Mouse (Mus musculus) bone marrow macrophage, adult 2 months (primary cell): ENCODE measurements around the gene Prkn.

Experiments
- CTCF ChIP-seq: IDR thresholded peaks from 2 replicates; pipeline ENCODE4 v1.5.1; 2012; ENCODE audit warnings: low read depth, mild to moderate bottlenecking, low read length, moderate library complexity
- POLR2A ChIP-seq: IDR thresholded peaks from 2 replicates; pipeline ENCODE4 v1.6.1; 2012; ENCODE audit warnings: mild to moderate bottlenecking, low read depth, low read length, borderline replicate concordance

DNA sequence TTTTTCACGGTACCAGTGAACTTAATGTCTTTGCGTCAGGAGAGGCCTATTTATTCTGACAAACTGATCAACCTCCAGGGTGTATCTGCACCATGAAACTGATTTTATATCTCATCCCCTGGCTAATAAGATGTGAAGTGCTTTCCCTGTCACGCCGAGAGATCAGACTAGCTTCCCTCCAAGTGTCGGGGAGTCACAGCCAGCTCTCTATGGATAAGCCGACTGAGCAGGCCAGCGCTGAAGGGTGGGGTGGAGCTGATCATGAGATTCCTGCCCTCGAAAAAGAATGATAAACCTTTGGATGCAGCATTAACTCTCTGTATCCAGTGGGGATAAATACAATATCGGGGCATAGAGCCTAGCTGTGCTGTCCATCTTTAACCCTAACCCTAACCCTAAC is 1160.1 kb downstream of the Prkn start:
- TF ChIP-seq CTCF = no peak
- TF ChIP-seq POLR2A = no peak
